Mouse (Mus musculus) heart, embryonic 15.5 days (tissue): ENCODE results near the gene Cpsf6. TPM values are rescaled to one million over a fixed set of nuclear protein-coding genes. Genes with fewer than 3 reads are reported as not detected.

Experiments
- ATAC-seq: fragments of 200-750 bp; cut with Nextera tagmentation; replicated peaks from 2 replicates; pipeline ENCODE4 v1.8.0; 2017; ENCODE audit warnings: low read depth, moderate TSS enrichment; ENCODE audit not compliant: insufficient number of reproducible peaks, insufficient read depth, low FRiP score
- H3K27ac ChIP-seq: fragments of 300-500 bp; sonication (generic); 2 replicates; pipeline ENCODE4 v1.5.1; 2015; ENCODE audit warnings: mild to moderate bottlenecking, inconsistent platforms
- H3K27me3 ChIP-seq: fragments of 300-500 bp; sonication (generic); 2 replicates; pipeline ENCODE4 v1.6.1; 2015; ENCODE audit warnings: inconsistent platforms
- H3K36me3 ChIP-seq: fragments of 300-500 bp; sonication (generic); 2 replicates; pipeline ENCODE4 v1.6.1; 2015; ENCODE audit warnings: mild to moderate bottlenecking, inconsistent platforms
- H3K4me1 ChIP-seq: fragments of 300-500 bp; sonication (generic); replicated peaks from 2 replicates; pipeline ENCODE4 v1.6.1; 2015; ENCODE audit warnings: inconsistent platforms
- H3K4me2 ChIP-seq: fragments of 300-500 bp; sonication (generic); 2 replicates; pipeline ENCODE4 v1.6.1; 2015; ENCODE audit warnings: inconsistent platforms, mild to moderate bottlenecking, moderate library complexity
- H3K4me3 ChIP-seq: fragments of 300-500 bp; sonication (generic); 2 replicates; pipeline ENCODE4 v1.5.1; 2015; ENCODE audit warnings: mild to moderate bottlenecking, inconsistent platforms
- H3K9ac ChIP-seq: fragments of 300-500 bp; sonication (generic); 2 replicates; pipeline ENCODE4 v1.6.1; 2015; ENCODE audit warnings: mild to moderate bottlenecking, inconsistent platforms
- H3K9me3 ChIP-seq: fragments of 300-500 bp; sonication (generic); replicated peaks from 2 replicates; pipeline ENCODE4 v1.6.1; 2016; ENCODE audit warnings: inconsistent platforms
- WGBS: fragments of 180-500 bp; shearing (Covaris S2); methylation state at CpG from one replicate; pipeline ENCODE4 v1.1.7; 2015; ENCODE audit warnings: mixed read lengths; 5-methylcytosine and 5-hydroxymethylcytosine counted together
- polyA plus RNA-seq: library from polyadenylated mRNA; unstranded; fragments of >200 nt; fragmentation: Nextera tagmentation; extraction: Ambion mirVana; gene quantifications from 2 replicates; pipeline ENCODE4 v1.2.1, GENCODE M21; 2015

The Cpsf6 gene
- polyA plus RNA-seq, 1 experiment from 2014 or later: 78.5 TPM

- 80% methylated on average over 5 of the region's 5 CpGs for WGBS
- Histone ChIP-seq H3K4me3 (no peak overlapping the region), H3K36me3 (no peaks in the 10 kb centered on the region), H3K4me2 (no peak overlapping the region), H3K27ac (no peak overlapping the region), H3K27me3 (no peaks in the 10 kb centered on the region), H3K9me3 (no peaks in the 10 kb centered on the region), H3K4me1 (no peaks in the 10 kb centered on the region), H3K9ac (no peak overlapping the region)
- no peak for ATAC-seq
These were observed 75.4 kb downstream of the Cpsf6 start for GRCm38 (mm10) chr10:117304371-117304770.

- ATAC-seq: no peak
- Histone ChIP-seq H3K36me3 (no peaks in the 10 kb centered on the region), H3K4me3 (no peak overlapping the region), H3K9me3 (no peaks in the 10 kb centered on the region), H3K4me1 (no peaks in the 10 kb centered on the region), H3K27ac (no peak overlapping the region), H3K4me2 (no peak overlapping the region), H3K27me3 (no peaks in the 10 kb centered on the region), H3K9ac (no peak overlapping the region)
- 79% methylated on average over 1 of the region's 1 CpGs for WGBS
These were observed 78.1 kb downstream of the Cpsf6 start for GRCm38 (mm10) chr10:117301688-117302087.

- no peak for ATAC-seq
- no peak overlapping the region for H3K4me2 ChIP-seq
- H3K27me3 ChIP-seq: no peaks in the 10 kb centered on the region
- no peak overlapping the region for H3K27ac ChIP-seq
- no peak overlapping the region for H3K4me3 ChIP-seq
- no peak overlapping the region for H3K9ac ChIP-seq
- no peaks in the 10 kb centered on the region for H3K36me3 ChIP-seq
- WGBS: 68% methylated on average over 5 of the region's 5 CpGs
- no peaks in the 10 kb centered on the region for H3K4me1 ChIP-seq
- no peaks in the 10 kb centered on the region for H3K9me3 ChIP-seq
These were observed 79.8 kb downstream of the Cpsf6 start for GRCm38 (mm10) chr10:117299901-117300520.

- Histone ChIP-seq H3K36me3 (no peaks in the 10 kb centered on the region), H3K27me3 (no peaks in the 10 kb centered on the region), H3K9ac (no peak overlapping the region), H3K9me3 (no peaks in the 10 kb centered on the region), H3K4me1 (no peaks in the 10 kb centered on the region), H3K27ac (no peak overlapping the region), H3K4me3 (no peak overlapping the region), H3K4me2 (no peak overlapping the region)
- no peak for ATAC-seq
- WGBS: 85% methylated on average over 4 of the region's 4 CpGs
These were observed 80.7 kb downstream of the Cpsf6 start for GRCm38 (mm10) chr10:117299106-117299505.

GRCm38 (mm10) chr10:117298336-117298735 is 81.5 kb downstream of the Cpsf6 start:
- H3K4me2 ChIP-seq: no peak overlapping the region
- ATAC-seq: no peak
- no peaks in the 10 kb centered on the region for H3K27me3 ChIP-seq
- H3K27ac ChIP-seq: no peak overlapping the region
- no peaks in the 10 kb centered on the region for H3K4me1 ChIP-seq
- H3K9ac ChIP-seq: no peak overlapping the region
- no peaks in the 10 kb centered on the region for H3K9me3 ChIP-seq
- 75% methylated on average over 6 of the region's 6 CpGs for WGBS
- no peak overlapping the region for H3K4me3 ChIP-seq
- H3K36me3 ChIP-seq: no peaks in the 10 kb centered on the region

Other genes with a start within 250 kb of the Cpsf6 start
- 14.8 and 14.9 TPM in 2 replicates for gene Frs2, start 231.5 kb downstream of the Cpsf6 start, polyA plus RNA-seq
- 37.5 and 43.6 TPM in 2 replicates for gene Yeats4, start 155.5 kb downstream of the Cpsf6 start, polyA plus RNA-seq
- not detected in 2 replicates for gene 9530003J23Rik, start 141.3 kb downstream of the Cpsf6 start, polyA plus RNA-seq
- gene Lyz2, start 97.7 kb downstream of the Cpsf6 start, polyA plus RNA-seq: 80.7 and 124 TPM in 2 replicates
- 2.5 and 3.1 TPM in 2 replicates for gene Lyz1, start 87.1 kb downstream of the Cpsf6 start, polyA plus RNA-seq
- 2.4 and 6.6 TPM in 2 replicates for gene Cpm, start 249.5 kb upstream of the Cpsf6 start, polyA plus RNA-seq